Mouse (Mus musculus) ES-E14 (cell line): Measurements from ENCODE around the gene Hist1h2ak.

Experiments used
- CHD2 ChIP-seq: IDR thresholded peaks from 2 replicates; pipeline ENCODE4 v1.6.1; 2014; ENCODE audit warnings: mild to moderate bottlenecking, low read depth, low read length, inconsistent platforms
- HCFC1 ChIP-seq: IDR thresholded peaks from 2 replicates; pipeline ENCODE4 v1.6.1; 2012; ENCODE audit warnings: low read length, inconsistent platforms, borderline replicate concordance; ENCODE audit not compliant: insufficient read depth
- MAFK ChIP-seq: IDR thresholded peaks from 2 replicates; pipeline ENCODE4 v1.6.1; 2014; ENCODE audit warnings: mild to moderate bottlenecking, low read depth, low read length, inconsistent platforms; ENCODE audit not compliant: insufficient read depth
- ZC3H11A ChIP-seq: IDR thresholded peaks from 2 replicates; pipeline ENCODE4 v1.6.1; 2012; ENCODE audit warnings: low read depth, mild to moderate bottlenecking, inconsistent platforms, low read length, borderline replicate concordance
- ZNF384 ChIP-seq: IDR thresholded peaks from 2 replicates; pipeline ENCODE4 v1.6.1; 2012; ENCODE audit warnings: low read depth, low read length, inconsistent platforms

DNA sequence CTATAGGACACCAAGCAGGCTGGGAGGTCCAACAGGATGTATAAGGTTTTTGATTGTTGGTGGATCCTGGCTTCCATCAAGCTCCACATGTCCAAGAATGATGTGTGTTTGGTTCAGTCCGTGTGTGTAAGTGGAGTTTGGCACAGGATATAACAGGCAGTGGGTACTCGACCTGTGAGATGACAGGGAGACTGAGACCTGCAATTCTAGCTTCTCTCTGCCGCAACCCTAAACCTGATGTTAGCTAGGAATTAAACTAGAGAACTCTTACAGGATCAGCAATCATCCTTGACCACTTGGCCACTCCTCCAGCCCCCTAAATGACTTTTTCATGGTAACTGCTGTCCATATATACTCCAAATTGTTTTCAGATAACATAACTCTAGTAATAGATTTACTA, 1.3 kb downstream of the Hist1h2ak start:
- TF ChIP-seq HCFC1 (no peak), ZC3H11A (no peak), MAFK (no peak), CHD2 (no peak), ZNF384 (no peak)
